Mouse (Mus musculus) MEL (cell line): ENCODE data around the gene Prl3d1. TPM values are rescaled to one million over a fixed set of nuclear protein-coding genes. Genes with fewer than 3 reads are reported as not detected.
"Not testable (repeated sequence)": the region's sequence is repeated elsewhere in the genome, so short reads cannot be mapped to it uniquely, and the experiment has no call there.

Experiments used
- DNase-seq: peaks from one replicate; pipeline ENCODE4 v3.0.0; 2011; ENCODE audit warnings: low read depth, low spot score
- H3K27ac ChIP-seq: 2 replicates; pipeline ENCODE4 v1.5.1; 2012; ENCODE audit warnings: low read depth, mild to moderate bottlenecking, control low read depth, low read length, moderate library complexity; ENCODE audit not compliant: control insufficient read depth
- H3K27me3 ChIP-seq, 2 experiments: fragments of 150-350 bp in 1 of 2; sonication (generic) in 1 of 2; 2 replicates each; pipeline ENCODE4 v1.6.1; 2012; ENCODE audit warnings: low read length in 2 of 2, mild to moderate bottlenecking in 2 of 2, improper control_type of control experiment in 1 of 2, moderate library complexity in 1 of 2; ENCODE audit not compliant: insufficient read depth in 2 of 2, control insufficient read depth in 1 of 2
- H3K36me3 ChIP-seq, 2 experiments: 2 replicates each; pipeline ENCODE4 v1.6.1; 2012 to 2014; ENCODE audit warnings: low read length in 2 of 2, improper control_type of control experiment in 1 of 2, inconsistent platforms in 1 of 2, mild to moderate bottlenecking in 1 of 2; ENCODE audit not compliant: insufficient read depth in 2 of 2, control insufficient read depth in 1 of 2
- H3K4me1 ChIP-seq, 2 experiments: fragments of 150-350 bp in 1 of 2; sonication (generic) in 1 of 2; 2 replicates each; pipeline ENCODE4 v1.6.1; 2012; ENCODE audit warnings: low read length in 2 of 2, improper control_type of control experiment in 1 of 2, mild to moderate bottlenecking in 1 of 2; ENCODE audit not compliant: insufficient read depth in 2 of 2, control insufficient read depth in 1 of 2
- H3K4me3 ChIP-seq, 2 experiments: fragments of 150-350 bp in 1 of 2; sonication (generic) in 1 of 2; 2 replicates each; pipeline ENCODE4 v1.5.1; 2012; ENCODE audit warnings: low read depth in 2 of 2, low read length in 2 of 2, mild to moderate bottlenecking in 2 of 2, moderate library complexity in 2 of 2, control low read depth in 1 of 2, improper control_type of control experiment in 1 of 2; ENCODE audit not compliant: control insufficient read depth in 1 of 2, insufficient read depth in 1 of 2
- H3K79me2 ChIP-seq: 2 replicates; pipeline ENCODE4 v1.6.1; 2012; ENCODE audit warnings: mild to moderate bottlenecking, low read length, moderate library complexity; ENCODE audit not compliant: control insufficient read depth, poor library complexity, insufficient read depth
- H3K9ac ChIP-seq: 2 replicates; pipeline ENCODE4 v1.6.1; 2012; ENCODE audit warnings: low read depth, mild to moderate bottlenecking, control low read depth, low read length, moderate library complexity; ENCODE audit not compliant: control insufficient read depth, poor library complexity, severe bottlenecking
- H3K9me3 ChIP-seq: fragments of 150-350 bp; sonication (generic); replicated peaks from 2 replicates; pipeline ENCODE4 v1.6.1; 2012; ENCODE audit warnings: mild to moderate bottlenecking, low read length, improper control_type of control experiment, moderate library complexity; ENCODE audit not compliant: insufficient read depth
- CTCF ChIP-seq, 3 experiments: IDR thresholded peaks in 2 of 3; conservative IDR thresholded peaks in 1 of 3; 2 replicates each; pipeline ENCODE4 v1.5.1; 2011 to 2012; ENCODE audit warnings: low read length in 3 of 3, low read depth in 2 of 3, mild to moderate bottlenecking in 2 of 3, improper control_type of control experiment in 1 of 3, inconsistent platforms in 1 of 3, mixed read lengths in 1 of 3, moderate library complexity in 1 of 3; ENCODE audit not compliant: control insufficient read depth in 1 of 3, insufficient read depth in 1 of 3, poor library complexity in 1 of 3, severe bottlenecking in 1 of 3
- EP300 ChIP-seq, 2 experiments: IDR thresholded peaks; 2 replicates each; pipeline ENCODE4 v1.6.1; 2011; ENCODE audit warnings: improper control_type of control experiment in 2 of 2, low read length in 2 of 2, low read depth in 1 of 2, mild to moderate bottlenecking in 1 of 2
- MXI1 ChIP-seq: IDR thresholded peaks from 2 replicates; pipeline ENCODE4 v1.6.1; 2011; ENCODE audit warnings: mild to moderate bottlenecking, low read depth, low read length, improper control_type of control experiment
- NRF1 ChIP-seq: IDR thresholded peaks from 2 replicates; pipeline ENCODE4 v1.6.1; 2014; ENCODE audit warnings: low read depth, mild to moderate bottlenecking, inconsistent platforms, low read length, improper control_type of control experiment, moderate library complexity; ENCODE audit not compliant: poor library complexity, insufficient read depth, severe bottlenecking
- POLR2A ChIP-seq, 2 experiments: IDR thresholded peaks; 2 replicates each; pipeline ENCODE4 v1.6.1; 2011 to 2012; ENCODE audit warnings: low read length in 2 of 2, mild to moderate bottlenecking in 2 of 2, control low read depth in 1 of 2, improper control_type of control experiment in 1 of 2, low read depth in 1 of 2, moderate library complexity in 1 of 2; ENCODE audit not compliant: control insufficient read depth in 1 of 2, insufficient read depth in 1 of 2, poor library complexity in 1 of 2
- RAD21 ChIP-seq: IDR thresholded peaks from 2 replicates; pipeline ENCODE4 v1.6.1; 2011; ENCODE audit warnings: mild to moderate bottlenecking, low read depth, low read length, improper control_type of control experiment
- RCOR1 ChIP-seq: IDR thresholded peaks from 2 replicates; pipeline ENCODE4 v1.6.1; 2012; ENCODE audit warnings: low read depth, mild to moderate bottlenecking, inconsistent platforms, low read length, improper control_type of control experiment
- SIN3A ChIP-seq: IDR thresholded peaks from 2 replicates; pipeline ENCODE4 v1.6.1; 2012; ENCODE audit warnings: low read length, improper control_type of control experiment, inconsistent platforms
- SMC3 ChIP-seq: IDR thresholded peaks from 2 replicates; pipeline ENCODE4 v1.6.1; 2011; ENCODE audit warnings: low read depth, low read length, improper control_type of control experiment
- TBP ChIP-seq: IDR thresholded peaks from 2 replicates; pipeline ENCODE4 v1.8.0; 2011; ENCODE audit warnings: low read depth, low read length, improper control_type of control experiment
- USF1 ChIP-seq: IDR thresholded peaks from 2 replicates; pipeline ENCODE4 v1.6.1; 2014; ENCODE audit warnings: low read depth, mild to moderate bottlenecking, inconsistent platforms, low read length, improper control_type of control experiment, moderate library complexity
- USF2 ChIP-seq, 2 experiments: IDR thresholded peaks; 2 replicates each; pipeline ENCODE4 v1.6.1; 2011 to 2012; ENCODE audit warnings: improper control_type of control experiment in 2 of 2, low read length in 2 of 2, borderline replicate concordance in 1 of 2, inconsistent platforms in 1 of 2, low read depth in 1 of 2, mild to moderate bottlenecking in 1 of 2; ENCODE audit not compliant: insufficient read depth in 1 of 2
- polyA plus RNA-seq, 2 experiments: library from polyadenylated mRNA; stranded (reverse) in 1 of 2; unstranded in 1 of 2; fragments of >175 nt in 1 of 2; fragments of >200 nt in 1 of 2; gene quantifications; 2 replicates each; pipeline versions ENCODE4 v1.2.1 to v1.2.4; 2012; ENCODE audit warnings: low replicate concordance in 2 of 2, low read depth in 1 of 2; ENCODE audit not compliant: insufficient read length in 2 of 2, insufficient read depth in 1 of 2, missing spikeins in 1 of 2
- total RNA-seq: library from RNA; depleted of rRNA; stranded (reverse); fragments of 300-350 nt; gene quantifications from 2 replicates; pipeline ENCODE4 v1.2.3, GENCODE M21; 2012; rRNA removed

The Prl3d1 gene
- total and polyA plus RNA-seq, 3 experiments, result not detected

DNA sequence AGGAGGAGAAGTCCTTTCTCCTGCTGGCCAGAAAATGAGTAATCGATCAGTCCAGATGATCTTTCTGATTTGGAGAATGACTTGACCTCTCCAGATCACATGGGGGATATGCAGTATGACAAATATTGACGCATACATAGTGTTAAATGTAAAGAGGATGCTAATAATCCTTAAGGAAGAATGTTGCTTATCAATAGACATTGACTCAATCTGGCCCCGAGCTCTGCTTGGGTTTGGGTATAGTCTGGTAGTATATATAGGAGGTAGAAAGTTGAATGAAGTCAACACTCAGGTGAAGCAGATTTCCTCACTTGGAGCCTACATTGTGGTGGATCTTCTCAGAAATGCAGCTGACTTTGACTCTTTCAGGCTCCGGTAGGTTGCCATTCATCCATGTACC, 27.4 kb downstream of the Prl3d1 start, which contains the start of gene Prl3d2:
TSS of gene Prl3d2 (plus strand) at position 301 of the 400 bp plus-strand sequence.
- H3K9ac ChIP-seq, H3K4me1 ChIP-seq, H3K79me2 ChIP-seq, H3K36me3 ChIP-seq, H3K4me3 ChIP-seq, H3K27me3 ChIP-seq, H3K27ac ChIP-seq, DNase-seq, H3K9me3 ChIP-seq: not testable (repeated sequence)

DNA sequence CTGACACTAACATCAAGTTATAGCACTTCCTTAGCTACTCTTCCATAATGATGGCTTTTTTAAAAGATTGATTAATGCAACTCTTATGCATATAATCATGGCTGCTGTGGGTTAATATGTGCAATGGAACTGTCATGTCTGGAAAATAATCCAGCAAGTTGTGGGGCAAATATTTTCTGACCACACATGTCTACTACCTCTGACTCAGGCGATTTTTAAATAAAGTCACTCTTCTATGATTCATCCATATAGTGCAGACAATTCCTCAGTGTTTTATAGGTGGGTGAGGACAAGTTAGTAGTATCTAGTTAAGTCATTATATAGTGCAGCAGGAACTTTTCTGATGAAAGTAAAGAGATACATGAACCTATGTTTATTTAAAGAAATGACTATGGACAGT, 54.3 kb downstream of the Prl3d1 start:
- no peak overlapping the region for H3K27ac ChIP-seq
- H3K4me1 ChIP-seq, result no peaks in the 10 kb centered on the region
- H3K9me3 ChIP-seq, result no peaks in the 10 kb centered on the region
- no peaks in the 10 kb centered on the region for H3K27me3 ChIP-seq
- no peaks in the 10 kb centered on the region for H3K36me3 ChIP-seq
- H3K9ac ChIP-seq, result no peak overlapping the region
- H3K4me3 ChIP-seq, result no peak overlapping the region
- DNase-seq, result no peak
- TF ChIP-seq RCOR1 (no peak), CTCF (IDR thresholded peaks at IDR 0.05 in 2 of 3, conservative IDR thresholded peaks at IDR 0.05 in 1 of 3; ENCODE audit: control insufficient read depth in 1 of 3, insufficient read depth in 1 of 3, low read depth in 2 of 3, low read length in 3 of 3, poor library complexity in 1 of 3, severe bottlenecking in 1 of 3) (no peak), USF1 (no peak), RAD21 (no peak), SMC3 (no peak), NRF1 (no peak), EP300 (IDR thresholded peaks at IDR 0.05; ENCODE audit: low read depth in 1 of 2, low read length in 2 of 2) (no peak), MXI1 (no peak), SIN3A (no peak), USF2 (IDR thresholded peaks at IDR 0.05; ENCODE audit: borderline replicate concordance in 1 of 2, insufficient read depth in 1 of 2, low read depth in 1 of 2, low read length in 2 of 2) (no peak), TBP (no peak), POLR2A (IDR thresholded peaks at IDR 0.05; ENCODE audit: control insufficient read depth in 1 of 2, insufficient read depth in 1 of 2, low read depth in 1 of 2, low read length in 2 of 2, poor library complexity in 1 of 2) (no peak)
- H3K79me2 ChIP-seq, result no peaks in the 10 kb centered on the region

Other genes with a start within 250 kb of the Prl3d1 start
- gene Prl, start 36.6 kb upstream of the Prl3d1 start, total RNA-seq, result not detected in 2 replicates
- not detected for gene Prl, start 36.6 kb upstream of the Prl3d1 start, polyA plus RNA-seq
- gene Prl3d2, start 27.5 kb downstream of the Prl3d1 start, total RNA-seq, result not detected in 2 replicates
- not detected for gene Prl3d2, start 27.5 kb downstream of the Prl3d1 start, polyA plus RNA-seq
- not detected in 2 replicates for gene Prl3d3, start 62.6 kb downstream of the Prl3d1 start, total RNA-seq
- gene Prl3d3, start 62.6 kb downstream of the Prl3d1 start, polyA plus RNA-seq, result not detected
- not detected in 2 replicates for gene Prl3c1, start 102.5 kb downstream of the Prl3d1 start, total RNA-seq
- not detected for gene Prl3c1, start 102.5 kb downstream of the Prl3d1 start, polyA plus RNA-seq
- gene Prl3b1, start 147.7 kb downstream of the Prl3d1 start, total RNA-seq, result not detected in 2 replicates
- not detected for gene Prl3b1, start 147.7 kb downstream of the Prl3d1 start, polyA plus RNA-seq
- not detected in 2 replicates for gene Prl3a1, start 165.2 kb downstream of the Prl3d1 start, total RNA-seq
- not detected for gene Prl3a1, start 165.2 kb downstream of the Prl3d1 start, polyA plus RNA-seq
- gene Prl6a1, start 218.4 kb downstream of the Prl3d1 start, total RNA-seq, result not detected in 2 replicates
- not detected for gene Prl6a1, start 218.4 kb downstream of the Prl3d1 start, polyA plus RNA-seq